Mouse (Mus musculus) midbrain, embryonic 15.5 days (tissue): ENCODE data around the gene Rsl24d1. TPM values are rescaled to one million over a fixed set of nuclear protein-coding genes. Genes with fewer than 3 reads are reported as not detected.
A peak's percentile ranks its signal among the peaks of the same experiment; 100 is the strongest.

Experiments used
- ATAC-seq: fragments of 200-750 bp; cut with Nextera tagmentation; replicated peaks from 2 replicates; pipeline ENCODE4 v1.8.0; 2017; ENCODE audit warnings: moderate TSS enrichment
- H3K27ac ChIP-seq: fragments of 300-500 bp; sonication (generic); 2 replicates; pipeline ENCODE4 v1.5.1; 2015; ENCODE audit warnings: mild to moderate bottlenecking, inconsistent platforms
- H3K27me3 ChIP-seq: fragments of 300-500 bp; sonication (generic); replicated peaks from 2 replicates; pipeline ENCODE4 v1.6.1; 2015; ENCODE audit warnings: inconsistent platforms
- H3K36me3 ChIP-seq: fragments of 300-500 bp; sonication (generic); replicated peaks from 2 replicates; pipeline ENCODE4 v1.6.1; 2015; ENCODE audit warnings: inconsistent platforms
- H3K4me1 ChIP-seq: fragments of 300-500 bp; sonication (generic); 2 replicates; pipeline ENCODE4 v1.6.1; 2015; ENCODE audit warnings: inconsistent platforms
- H3K4me2 ChIP-seq: fragments of 300-500 bp; sonication (generic); 2 replicates; pipeline ENCODE4 v1.6.1; 2015; ENCODE audit warnings: inconsistent platforms, mild to moderate bottlenecking, moderate library complexity
- H3K4me3 ChIP-seq: fragments of 300-500 bp; sonication (generic); 2 replicates; pipeline ENCODE4 v1.5.1; 2015; ENCODE audit warnings: mild to moderate bottlenecking, inconsistent platforms
- H3K9ac ChIP-seq: fragments of 300-500 bp; sonication (generic); 2 replicates; pipeline ENCODE4 v1.6.1; 2015; ENCODE audit warnings: mild to moderate bottlenecking, inconsistent platforms
- H3K9me3 ChIP-seq: fragments of 300-500 bp; sonication (generic); 2 replicates; pipeline ENCODE4 v1.6.1; 2016; ENCODE audit warnings: inconsistent platforms
- WGBS: fragments of 180-500 bp; shearing (Covaris S2); methylation state at CpG from one replicate; pipeline ENCODE4 v1.1.7; 2015; ENCODE audit warnings: mixed read lengths; 5-methylcytosine and 5-hydroxymethylcytosine counted together
- polyA plus RNA-seq: library from polyadenylated mRNA; unstranded; fragments of >200 nt; fragmentation: Nextera tagmentation; extraction: Ambion mirVana; gene quantifications from 2 replicates; pipeline ENCODE4 v1.2.1, GENCODE M21; 2015

Rsl24d1 gene
- polyA plus RNA-seq, 1 experiment from 2014 or later = 100 TPM

- Histone ChIP-seq H3K4me1 (no peaks in the 10 kb centered on the region), H3K36me3 (no peaks in the 10 kb centered on the region), H3K27ac (no peak overlapping the region), H3K27me3 (no peaks in the 10 kb centered on the region), H3K4me2 (no peak overlapping the region), H3K9me3 (no peaks in the 10 kb centered on the region), H3K4me3 (no peak overlapping the region), H3K9ac (no peak overlapping the region)
- ATAC-seq = no peak
- 79% methylated on average over 6 of the region's 6 CpGs for WGBS
Observed at GRCm38 (mm10) chr9:73083956-73084355, 29.3 kb upstream of the Rsl24d1 start.

GRCm38 (mm10) chr9:73085845-73086244, 27.4 kb upstream of the Rsl24d1 start:
- Histone ChIP-seq H3K9ac (no peak overlapping the region), H3K4me1 (no peaks in the 10 kb centered on the region), H3K9me3 (no peaks in the 10 kb centered on the region), H3K27ac (no peak overlapping the region), H3K4me3 (no peak overlapping the region), H3K27me3 (no peaks in the 10 kb centered on the region), H3K36me3 (no peaks in the 10 kb centered on the region), H3K4me2 (no peak overlapping the region)
- ATAC-seq = no peak
- 86% methylated on average over 6 of the region's 6 CpGs for WGBS

GRCm38 (mm10) chr9:73087121-73087520, 26.1 kb upstream of the Rsl24d1 start:
- no peak for ATAC-seq
- Histone ChIP-seq H3K27me3 (no peaks in the 10 kb centered on the region), H3K27ac (no peak overlapping the region), H3K9me3 (no peaks in the 10 kb centered on the region), H3K4me2 (no peak overlapping the region), H3K4me3 (no peak overlapping the region), H3K9ac (no peak overlapping the region), H3K4me1 (no peaks in the 10 kb centered on the region), H3K36me3 (no peaks in the 10 kb centered on the region)
- WGBS = 73% methylated on average over 8 of the region's 8 CpGs

GRCm38 (mm10) chr9:73087581-73087980, 25.6 kb upstream of the Rsl24d1 start:
- H3K9me3 ChIP-seq = no peaks in the 10 kb centered on the region
- H3K4me2 ChIP-seq = no peak overlapping the region
- H3K4me1 ChIP-seq = no peaks in the 10 kb centered on the region
- no peak overlapping the region for H3K27ac ChIP-seq
- H3K4me3 ChIP-seq = no peak overlapping the region
- H3K27me3 ChIP-seq = no peaks in the 10 kb centered on the region
- ATAC-seq = no peak
- no peak overlapping the region for H3K9ac ChIP-seq
- no peaks in the 10 kb centered on the region for H3K36me3 ChIP-seq
- WGBS = 78% methylated on average over 5 of the region's 5 CpGs

GRCm38 (mm10) chr9:73089222-73089920, 23.9 kb upstream of the Rsl24d1 start:
- no peaks in the 10 kb centered on the region for H3K9me3 ChIP-seq
- WGBS = 84% methylated on average over 16 of the region's 16 CpGs
- no peak overlapping the region for H3K4me2 ChIP-seq
- H3K27ac ChIP-seq = no peak overlapping the region
- H3K4me1 ChIP-seq = no peaks in the 10 kb centered on the region
- H3K36me3 ChIP-seq = no peaks in the 10 kb centered on the region
- H3K4me3 ChIP-seq = no peak overlapping the region
- ATAC-seq = no peak
- H3K9ac ChIP-seq = no peak overlapping the region
- no peaks in the 10 kb centered on the region for H3K27me3 ChIP-seq

GRCm38 (mm10) chr9:73090121-73090520, 23.1 kb upstream of the Rsl24d1 start:
- Histone ChIP-seq H3K9ac (no peak overlapping the region), H3K4me2 (no peak overlapping the region), H3K36me3 (no peaks in the 10 kb centered on the region), H3K4me3 (no peak overlapping the region), H3K27me3 (no peaks in the 10 kb centered on the region), H3K4me1 (no peaks in the 10 kb centered on the region), H3K27ac (no peak overlapping the region), H3K9me3 (no peaks in the 10 kb centered on the region)
- no peak for ATAC-seq
- WGBS = 73% methylated on average over 10 of the region's 10 CpGs

GRCm38 (mm10) chr9:73091747-73092146, 21.5 kb upstream of the Rsl24d1 start:
- H3K36me3 ChIP-seq = no peaks in the 10 kb centered on the region
- no peak overlapping the region for H3K4me2 ChIP-seq
- H3K27ac ChIP-seq = no peak overlapping the region
- no peaks in the 10 kb centered on the region for H3K9me3 ChIP-seq
- 2% methylated on average over 1 of the region's 1 CpGs for WGBS
- H3K4me1 ChIP-seq = no peaks in the 10 kb centered on the region
- H3K4me3 ChIP-seq = no peak overlapping the region
- ATAC-seq = no peak
- no peaks in the 10 kb centered on the region for H3K27me3 ChIP-seq
- H3K9ac ChIP-seq = no peak overlapping the region

- Histone ChIP-seq H3K27me3 (no peaks in the 10 kb centered on the region), H3K9ac (no peak overlapping the region), H3K4me1 (no peaks in the 10 kb centered on the region), H3K4me2 (peak overlapping the region; percentile 30), H3K4me3 (no peak overlapping the region), H3K27ac (no peak overlapping the region), H3K9me3 (no peaks in the 10 kb centered on the region), H3K36me3 (no peaks in the 10 kb centered on the region)
- 35% methylated on average over 17 of the region's 17 CpGs for WGBS
- ATAC-seq = peak; percentile 89
Observed at GRCm38 (mm10) chr9:73094580-73094979, 18.6 kb upstream of the Rsl24d1 start.

- Histone ChIP-seq H3K27me3 (peaks cover 8% of the 10 kb centered on the region), H3K4me1 (no peaks in the 10 kb centered on the region), H3K4me3 (no peak overlapping the region), H3K36me3 (no peaks in the 10 kb centered on the region), H3K9me3 (no peaks in the 10 kb centered on the region), H3K9ac (no peak overlapping the region), H3K4me2 (no peak overlapping the region), H3K27ac (no peak overlapping the region)
- 81% methylated on average over 2 of the region's 2 CpGs for WGBS
- ATAC-seq = no peak
Observed at GRCm38 (mm10) chr9:73097898-73098297, 15.3 kb upstream of the Rsl24d1 start.

GRCm38 (mm10) chr9:73101536-73101935, 11.7 kb upstream of the Rsl24d1 start, which contains the start of gene Khdc3:
TSS of gene Khdc3 (plus strand) at chr9:73101836.
- H3K36me3 ChIP-seq = no peaks in the 10 kb centered on the region
- H3K4me2 ChIP-seq = no peak within 1 kb of the TSS
- no peaks in the 10 kb centered on the region for H3K9me3 ChIP-seq
- H3K4me3 ChIP-seq = no peak within 1 kb of the TSS
- no peak for ATAC-seq
- 88% methylated on average over 5 of the region's 5 CpGs for WGBS
- no peak within 1 kb of the TSS for H3K9ac ChIP-seq
- H3K4me1 ChIP-seq = peaks cover 8% of the 10 kb centered on the region; the same call in 1 of the 2 replicates
- H3K27ac ChIP-seq = no peak within 1 kb of the TSS
- H3K27me3 ChIP-seq = peaks cover 28% of the 10 kb centered on the region

- WGBS = 97% methylated on average over 4 of the region's 4 CpGs
- H3K27me3 ChIP-seq = peaks cover 32% of the 10 kb centered on the region
- ATAC-seq = no peak
Observed at GRCm38 (mm10) chr9:73102181-73102580, 11.0 kb upstream of the Rsl24d1 start, which contains the start of gene Gm20509. TSS of gene Gm20509 (plus strand) at chr9:73102470.

GRCm38 (mm10) chr9:73103159-73103879, 9.9 kb upstream of the Rsl24d1 start:
- Histone ChIP-seq H3K4me2 (peak overlapping the region; percentile 84), H3K9me3 (no peaks in the 10 kb centered on the region), H3K4me3 (peak overlapping the region; percentile 39), H3K4me1 (peaks cover 8% of the 10 kb centered on the region; the same call in 1 of the 2 replicates), H3K27ac (no peak overlapping the region), H3K36me3 (no peaks in the 10 kb centered on the region), H3K9ac (peak overlapping the region; percentile 45), H3K27me3 (peaks cover 32% of the 10 kb centered on the region)
- 6% methylated on average over 60 of the region's 60 CpGs for WGBS
- peak; percentile 45 for ATAC-seq

More at GRCm38 (mm10) chr9:73102181-73102580, 11.0 kb upstream of the Rsl24d1 start, which contains the start of gene Gm20509:
- Histone ChIP-seq H3K9ac (peak within 1 kb of the TSS; percentile 45), H3K4me2 (peak within 1 kb of the TSS; percentile 84), H3K9me3 (no peaks in the 10 kb centered on the region), H3K27ac (no peak within 1 kb of the TSS), H3K4me1 (peaks cover 8% of the 10 kb centered on the region; the same call in 1 of the 2 replicates), H3K4me3 (peak within 1 kb of the TSS; percentile 39), H3K36me3 (no peaks in the 10 kb centered on the region)
